Mouse (Mus musculus): ENCODE results near the gene AC124502.3.

- no peak for TF ChIP-seq POLR2A (IDR thresholded peaks at IDR 0.05; ENCODE audit: extremely low read depth, insufficient read depth, low read length)
- no peak for TF ChIP-seq CTCF (IDR thresholded peaks at IDR 0.05; ENCODE audit: low read depth, low read length)
Measured at GRCm38 (mm10) chr19:5068570-5069234, 30.0 kb downstream of the AC124502.3 start.

All from liver, adult 2 months (tissue).